Mouse (Mus musculus) thymus, adult 18-20 months (tissue): ENCODE data around the gene Tars.
A peak's percentile ranks its signal among the peaks of the same experiment; 100 is the strongest.

Source experiments
- DNase-seq, 2 experiments: peaks; one replicate each; pipeline ENCODE4 v3.0.0; 2022; ENCODE audit warnings: mixed read lengths in 2 of 2

Gene Tars

DNA sequence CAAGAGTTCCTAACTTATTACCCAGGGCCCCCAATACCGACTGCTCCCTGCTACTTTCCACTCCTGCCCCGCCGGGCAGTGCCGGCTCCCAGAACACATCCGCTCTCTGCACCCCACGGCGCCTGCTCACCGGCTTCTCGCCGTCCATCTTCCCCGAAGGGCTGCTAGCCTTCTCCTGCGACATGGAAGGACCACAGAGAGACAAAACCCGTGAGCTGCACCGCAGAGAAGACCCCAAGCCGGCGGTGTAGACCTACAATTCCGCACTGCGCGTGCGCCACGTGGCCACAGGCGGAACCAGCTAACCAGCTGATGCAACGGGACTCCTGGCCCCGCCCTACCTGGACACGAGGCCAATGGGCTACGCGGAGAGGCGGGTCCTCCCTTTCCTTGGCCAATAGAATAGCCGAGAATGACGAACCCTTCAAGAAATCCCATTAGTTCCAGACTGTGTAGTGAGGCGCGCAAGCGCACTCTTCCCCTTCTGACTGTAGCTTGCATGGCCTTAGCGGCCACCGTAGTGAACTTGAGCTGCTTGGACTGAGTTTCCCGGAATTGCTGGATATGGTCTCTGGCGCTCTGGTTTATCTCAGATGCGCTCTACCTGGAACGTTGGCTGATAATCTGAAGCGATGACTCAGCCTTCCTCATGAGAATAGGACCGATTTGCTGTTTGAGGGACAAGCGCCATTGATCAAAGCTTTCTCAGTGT lies at the start of gene Tars:
Tars (minus strand) TSS at position 310 of the 712 bp plus-strand sequence.
- DNase-seq = peak; percentile 93 to 96

DNA sequence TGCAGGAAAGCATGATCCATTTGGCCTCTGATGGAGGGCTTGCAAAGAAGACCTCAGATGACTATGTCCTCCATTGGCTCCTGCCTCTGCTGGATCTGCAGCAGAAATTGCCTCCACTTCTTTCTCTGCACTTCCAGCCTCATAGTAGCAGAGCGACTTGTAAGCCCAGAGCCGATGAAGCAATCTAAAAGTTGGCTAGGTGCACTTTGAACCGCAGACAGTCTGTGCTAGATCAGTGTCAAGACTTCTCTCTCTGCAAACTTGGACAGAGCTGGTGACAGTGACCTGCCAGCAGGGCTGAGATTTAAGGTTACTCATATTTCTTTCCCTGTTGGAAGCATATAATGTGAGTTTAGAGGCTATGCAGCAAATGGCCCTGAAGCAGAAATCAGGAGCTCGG lies 37.9 kb upstream of the Tars start:
- DNase-seq = no peak

DNA sequence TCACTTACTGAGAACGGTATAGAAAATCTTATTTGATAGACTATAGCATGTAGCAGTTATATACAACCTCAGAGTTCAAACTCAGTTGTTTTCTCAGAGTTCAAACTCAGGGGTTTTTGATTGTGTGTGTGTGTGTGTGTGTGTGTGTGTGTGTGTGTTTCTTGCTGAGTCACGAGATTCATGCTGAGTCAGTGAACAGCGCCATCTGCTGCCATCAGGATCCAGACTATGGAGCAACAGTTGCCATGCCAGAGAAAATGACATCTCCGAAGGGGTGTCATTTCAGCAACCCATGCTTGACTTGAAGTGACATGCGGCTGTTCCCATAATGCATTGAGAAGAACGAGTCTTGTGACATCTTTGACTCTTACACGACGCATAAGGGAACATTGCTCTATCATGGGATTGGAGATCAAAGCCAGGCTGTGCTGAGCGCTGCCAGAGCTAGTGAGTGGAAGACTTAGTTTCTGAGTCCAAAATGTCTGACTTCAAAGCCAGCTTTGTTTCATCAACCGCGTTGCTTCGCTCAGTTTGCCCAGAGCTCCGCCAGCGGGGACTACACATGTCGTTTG lies 37.3 kb upstream of the Tars start:
- DNase-seq = no peak

DNA sequence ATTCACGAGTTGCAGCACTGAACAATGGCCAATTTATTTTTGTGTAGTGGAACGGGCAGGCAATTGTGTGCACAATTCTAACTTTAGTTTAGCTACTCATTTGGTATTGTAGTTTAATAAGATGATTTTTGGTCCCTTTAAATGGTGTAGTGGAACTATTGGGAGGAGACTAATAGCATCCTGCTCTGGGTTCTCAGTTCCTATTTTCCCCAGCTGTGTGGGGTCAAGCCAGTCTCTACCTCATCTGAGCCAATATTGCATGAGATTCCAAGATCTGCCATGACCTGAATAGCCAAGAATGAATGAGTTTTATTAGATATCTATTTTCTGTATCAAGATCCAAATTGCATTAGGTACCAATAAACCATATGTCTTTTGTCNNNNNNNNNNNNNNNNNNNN lies 27.4 kb upstream of the Tars start:
- no peak for DNase-seq

DNA sequence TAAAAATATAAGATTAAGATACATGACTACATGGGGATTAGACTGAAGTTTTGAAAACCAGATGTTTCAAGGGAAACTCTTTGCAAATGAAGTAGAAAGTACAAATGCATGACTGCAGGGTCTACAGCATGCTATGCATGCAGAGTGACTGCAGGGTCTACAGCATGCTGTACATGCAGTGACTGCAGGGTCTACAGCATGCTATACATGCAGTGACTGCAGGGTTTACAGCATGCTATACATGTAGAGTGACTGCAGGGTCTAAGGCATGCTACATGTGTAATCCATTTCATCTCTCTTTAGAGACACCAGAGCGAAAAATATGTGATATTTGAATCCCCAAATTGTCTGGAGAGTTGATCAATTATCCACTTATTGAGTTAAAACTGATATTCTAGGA lies 14.0 kb upstream of the Tars start:
- no peak for DNase-seq

DNA sequence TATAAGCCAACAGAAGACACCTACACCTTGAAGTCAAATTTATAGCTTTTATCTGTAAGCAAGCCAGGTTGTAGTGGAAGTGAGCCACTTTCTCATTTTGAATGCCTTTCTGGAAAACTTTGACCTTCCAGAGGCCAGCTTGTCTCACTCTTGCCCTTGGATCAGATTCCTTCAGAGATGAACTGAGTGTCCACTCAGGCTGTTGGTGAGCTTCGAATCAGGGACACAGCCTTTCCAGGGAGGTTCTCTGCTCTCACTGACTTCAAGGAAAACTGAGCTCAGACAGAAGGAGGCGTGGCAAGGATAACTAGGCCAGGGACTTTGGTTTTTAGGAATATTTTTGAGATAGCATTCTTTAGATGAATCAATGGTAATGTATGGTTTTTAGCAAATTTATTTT lies 13.1 kb upstream of the Tars start:
- no peak for DNase-seq

DNA sequence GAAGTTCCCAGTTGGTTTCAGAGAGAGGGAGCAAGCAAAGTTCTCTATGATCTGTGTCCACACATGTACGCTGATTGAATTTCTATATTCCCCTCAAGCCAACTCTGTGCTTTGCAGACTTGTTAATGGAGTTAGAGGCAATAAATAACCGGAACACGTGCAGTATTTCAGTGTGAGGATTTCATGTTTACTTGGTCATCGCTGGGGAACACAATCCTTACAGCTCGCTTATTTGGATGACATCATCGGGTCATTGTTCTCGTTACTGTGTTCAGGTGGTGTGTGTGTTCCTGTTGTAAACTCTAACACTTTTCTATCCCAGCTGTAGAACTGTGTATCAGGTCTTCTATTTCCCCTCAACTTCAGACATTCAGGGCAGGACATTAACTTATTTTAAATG lies 12.4 kb upstream of the Tars start:
- DNase-seq = no peak

DNA sequence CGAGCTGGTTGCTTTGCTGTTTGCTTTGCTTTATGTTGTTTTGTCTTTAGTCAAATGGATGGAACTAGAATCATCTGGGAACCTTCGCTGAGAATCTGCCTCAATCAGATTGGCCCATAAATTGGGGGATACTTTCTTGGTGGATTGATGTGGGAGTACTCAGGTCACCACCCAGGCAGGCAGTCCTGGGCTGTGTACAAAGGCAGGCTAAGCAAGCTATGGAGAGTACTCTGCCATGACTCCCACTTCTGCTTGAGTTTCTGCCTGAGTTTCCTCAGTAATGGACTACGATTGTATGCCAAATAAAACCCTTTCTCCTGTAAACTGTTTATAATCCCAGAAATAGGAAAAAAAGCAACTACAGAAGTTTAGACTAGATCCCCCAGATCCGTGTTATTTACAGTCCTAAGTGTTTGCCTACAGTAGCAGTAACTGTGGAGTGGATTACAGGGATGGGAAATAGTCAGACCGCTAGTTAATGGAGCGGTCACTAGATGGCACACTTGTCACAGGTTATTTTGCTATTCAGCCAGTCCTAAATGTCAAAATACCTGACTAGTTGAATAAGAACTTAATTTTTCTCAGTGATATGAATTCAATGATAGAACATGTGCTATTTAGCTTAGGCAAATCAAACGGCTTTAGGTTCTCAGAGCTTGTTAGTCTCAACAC lies 8.8 kb upstream of the Tars start:
- DNase-seq = no peak

DNA sequence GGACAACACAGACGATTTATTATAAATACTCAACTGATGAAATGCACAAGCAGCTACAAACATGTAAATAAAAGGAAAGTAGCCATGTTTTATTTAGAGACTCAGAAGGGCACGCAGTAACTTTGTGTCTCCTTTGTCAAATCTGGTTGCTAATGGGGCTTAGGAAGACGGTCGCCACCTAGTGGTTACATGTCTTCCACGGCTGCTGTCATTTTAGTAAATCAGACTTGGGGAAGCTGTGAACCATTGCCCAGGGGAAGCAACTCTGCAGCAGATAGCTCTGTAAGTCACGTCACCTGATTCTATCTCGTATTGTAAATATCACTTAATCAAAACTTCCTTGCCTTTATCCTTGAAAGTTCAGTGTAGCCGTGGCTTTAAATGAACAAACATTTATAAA lies 7.9 kb upstream of the Tars start:
- DNase-seq = no peak

DNA sequence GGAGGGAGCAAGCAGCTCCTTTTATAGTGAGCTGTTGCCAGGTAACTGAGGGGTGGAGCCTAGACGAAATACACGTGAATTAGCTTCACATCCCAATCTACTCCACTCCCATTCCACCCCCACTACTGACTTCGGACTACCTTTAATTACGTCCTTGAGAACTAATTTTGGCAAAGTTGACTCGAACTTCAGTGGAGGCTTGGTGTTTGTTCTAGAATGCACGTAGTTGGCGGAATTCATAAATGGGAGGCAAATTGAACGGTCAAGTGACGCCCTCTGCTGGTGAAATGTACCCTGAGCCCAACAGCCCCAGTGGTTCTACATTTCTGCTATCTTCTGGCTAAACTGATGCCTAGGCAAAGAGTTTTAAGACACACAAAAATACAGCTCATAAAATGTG lies 7.3 kb upstream of the Tars start:
- DNase-seq = no peak

DNA sequence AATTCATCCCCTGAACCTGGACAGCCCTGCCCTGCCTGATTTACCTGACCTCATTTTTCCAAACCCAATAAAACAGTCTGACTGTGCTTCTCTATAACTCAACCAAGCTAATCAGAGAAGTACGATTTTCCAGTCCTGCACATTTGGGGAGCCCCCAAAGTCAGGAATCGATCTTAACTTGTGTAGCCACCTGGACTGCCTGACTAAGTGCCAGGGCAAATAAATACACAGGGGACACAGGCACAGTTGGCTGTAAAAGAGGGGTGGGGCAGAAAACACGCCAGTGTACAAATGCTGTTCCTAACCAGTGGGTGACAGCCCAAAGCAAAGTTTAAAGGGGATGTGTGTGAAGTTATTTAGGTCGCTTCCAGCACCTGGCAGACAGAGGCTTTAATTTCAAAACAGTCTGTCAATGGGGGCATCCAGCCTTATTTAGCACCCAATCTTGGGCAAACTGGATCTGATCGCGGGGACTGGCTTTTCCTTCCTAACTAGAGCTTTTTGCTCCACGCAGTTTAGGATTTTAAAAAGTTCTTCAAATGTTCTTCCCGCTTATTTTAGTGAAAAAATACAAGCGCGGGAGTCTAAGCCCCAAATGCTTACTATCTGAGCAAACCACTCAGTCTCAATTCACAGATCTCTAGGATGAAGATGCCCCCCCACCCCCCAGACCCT lies 652 bp downstream of the Tars start:
- no peak for DNase-seq

DNA sequence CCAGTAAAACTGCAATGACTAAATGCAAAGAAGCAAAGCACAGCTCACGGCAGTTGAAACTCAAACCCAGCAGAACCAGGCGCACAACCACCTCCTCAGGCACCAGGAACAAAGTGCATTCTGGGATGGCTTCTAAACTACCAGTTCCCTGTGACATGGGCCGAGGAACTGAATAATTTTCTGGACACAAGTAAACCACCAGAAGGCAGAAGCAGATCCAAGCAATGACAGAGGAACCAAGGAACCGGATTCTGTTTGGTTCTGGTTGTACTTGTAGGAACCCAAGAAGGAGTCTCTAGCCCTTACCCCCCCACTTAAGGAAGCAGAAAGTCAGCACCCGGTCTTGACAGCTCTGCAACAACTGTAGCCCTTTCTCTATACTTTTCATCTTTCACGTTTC lies 3.0 kb downstream of the Tars start:
- no peak for DNase-seq

DNA sequence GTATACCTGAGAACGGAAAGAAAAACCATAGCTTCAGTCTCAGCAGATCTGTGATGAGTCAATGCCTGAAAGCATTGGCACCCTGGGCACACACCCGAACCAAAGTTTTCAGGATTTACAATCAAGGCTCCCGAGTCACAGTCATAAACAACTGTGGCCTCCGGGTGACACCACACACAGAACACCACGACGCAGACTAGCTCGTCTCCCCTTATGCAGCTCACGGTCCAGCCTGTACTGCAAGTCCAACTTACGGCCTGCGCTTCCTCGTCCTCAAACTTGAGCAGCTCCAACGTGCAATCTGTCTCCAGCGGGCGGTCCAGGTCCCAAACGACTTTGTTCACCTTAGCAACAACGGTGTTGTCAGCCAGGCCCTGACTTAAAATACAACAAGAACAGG lies 6.6 kb downstream of the Tars start:
- no peak for DNase-seq

DNA sequence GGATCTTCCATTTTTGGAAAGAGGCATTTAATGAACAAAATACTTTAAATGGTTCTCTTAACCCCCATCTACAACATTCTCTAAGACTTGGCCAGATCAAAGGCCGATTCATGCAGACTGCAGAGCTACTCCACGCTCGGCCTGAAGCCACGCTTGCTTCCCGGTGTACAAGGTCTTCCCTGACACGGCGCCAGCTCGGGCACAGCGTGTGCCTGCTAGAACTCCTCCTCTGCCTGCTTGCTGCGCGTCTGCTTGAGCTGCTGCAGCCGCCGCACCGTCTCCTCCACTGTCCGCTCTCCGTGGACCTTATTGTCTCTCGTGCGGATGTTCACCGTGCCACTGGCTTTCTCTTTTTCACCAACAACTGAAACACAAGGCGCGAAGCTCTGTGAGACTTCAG lies 15.7 kb downstream of the Tars start:
- no peak for DNase-seq

DNA sequence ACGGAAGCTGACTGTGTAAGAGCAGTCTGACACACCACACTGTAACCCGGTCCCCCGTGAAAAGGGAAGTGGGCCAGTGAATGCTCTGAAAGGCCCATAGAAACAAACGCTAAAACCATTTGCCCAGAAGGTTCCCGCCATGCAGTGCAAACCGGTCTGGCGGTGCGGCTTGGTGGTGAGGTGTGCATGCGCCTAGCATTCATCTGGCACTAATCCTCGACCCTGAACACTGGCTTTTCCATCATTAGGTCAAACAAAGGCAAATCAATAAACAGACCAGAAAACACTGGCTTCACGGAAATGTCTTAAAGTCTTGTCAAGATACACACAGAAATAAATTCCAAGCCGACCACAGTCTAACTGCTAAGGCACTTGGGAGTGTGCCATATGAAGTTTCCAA lies 16.9 kb downstream of the Tars start:
- no peak for DNase-seq

DNA sequence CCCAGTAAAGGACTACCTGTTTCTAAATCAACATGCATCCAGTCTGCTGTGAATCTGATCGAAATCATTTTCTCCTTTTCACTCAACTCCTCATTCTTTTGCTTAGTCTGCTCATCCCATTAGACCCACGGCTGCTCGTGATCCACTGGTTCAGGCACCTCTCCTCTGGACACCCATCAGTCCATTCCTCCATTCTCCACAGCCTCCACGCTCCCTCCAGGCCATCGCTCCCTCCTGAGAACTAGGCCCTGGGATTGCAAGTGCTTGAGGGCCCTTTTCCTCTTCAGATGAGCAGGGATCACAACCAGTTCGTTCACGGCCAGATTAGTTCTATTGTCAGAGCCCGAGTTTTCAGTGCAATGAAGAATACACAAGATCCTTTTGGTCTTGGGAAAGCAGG lies 18.8 kb downstream of the Tars start:
- no peak for DNase-seq

DNA sequence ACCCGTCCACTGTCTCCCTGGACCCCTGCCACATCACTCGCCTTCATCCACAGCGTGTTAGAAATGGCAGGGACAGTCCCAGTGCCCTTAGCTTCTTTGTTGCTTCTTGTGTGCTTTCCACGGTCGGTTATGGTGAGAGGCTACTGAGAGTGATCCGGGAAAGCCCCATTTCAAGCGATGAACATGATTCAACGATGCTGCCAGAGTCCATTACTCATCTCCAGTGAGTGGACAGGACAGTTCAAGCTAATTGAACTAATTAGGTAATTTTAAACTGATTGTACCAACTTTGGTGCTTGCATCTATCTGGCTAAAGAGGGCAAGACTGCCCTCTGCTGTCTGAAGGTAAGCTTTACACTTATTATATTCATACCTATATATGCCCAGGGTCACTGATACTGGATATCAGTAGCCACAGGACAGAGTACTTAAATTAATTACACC lies 19.4 kb downstream of the Tars start:
- DNase-seq = no peak

DNA sequence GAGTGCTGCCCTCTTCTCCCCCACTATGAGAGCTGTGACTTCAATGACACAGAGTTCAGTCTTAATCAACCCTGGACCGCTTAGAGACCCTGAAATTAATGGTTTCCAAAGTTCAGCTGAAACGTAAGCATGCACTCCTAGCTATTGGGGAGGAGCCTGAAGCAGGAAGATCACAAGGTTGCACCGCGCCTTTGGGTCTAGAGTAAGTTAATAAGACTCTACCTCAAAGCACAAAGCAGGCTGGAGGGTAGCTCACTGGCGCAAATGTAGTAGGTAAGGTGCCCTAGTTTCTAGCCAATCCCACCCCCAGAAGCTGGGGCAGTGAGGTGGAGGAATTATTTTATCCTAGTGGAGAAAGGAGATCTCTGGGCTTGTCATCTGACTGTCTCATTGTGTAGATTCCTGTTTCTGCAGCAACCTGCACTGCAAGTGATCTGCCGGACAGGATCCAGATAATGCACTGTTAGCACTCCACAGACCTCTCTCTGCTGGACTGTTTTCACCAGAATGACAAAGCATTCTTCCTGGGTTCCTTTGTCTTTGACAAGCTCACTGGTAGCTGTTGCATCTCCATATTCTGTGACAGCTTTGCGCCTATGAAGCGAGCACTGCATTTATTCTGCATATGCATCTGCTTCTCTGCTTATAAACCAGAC lies 19.9 kb downstream of the Tars start:
- no peak for DNase-seq

DNA sequence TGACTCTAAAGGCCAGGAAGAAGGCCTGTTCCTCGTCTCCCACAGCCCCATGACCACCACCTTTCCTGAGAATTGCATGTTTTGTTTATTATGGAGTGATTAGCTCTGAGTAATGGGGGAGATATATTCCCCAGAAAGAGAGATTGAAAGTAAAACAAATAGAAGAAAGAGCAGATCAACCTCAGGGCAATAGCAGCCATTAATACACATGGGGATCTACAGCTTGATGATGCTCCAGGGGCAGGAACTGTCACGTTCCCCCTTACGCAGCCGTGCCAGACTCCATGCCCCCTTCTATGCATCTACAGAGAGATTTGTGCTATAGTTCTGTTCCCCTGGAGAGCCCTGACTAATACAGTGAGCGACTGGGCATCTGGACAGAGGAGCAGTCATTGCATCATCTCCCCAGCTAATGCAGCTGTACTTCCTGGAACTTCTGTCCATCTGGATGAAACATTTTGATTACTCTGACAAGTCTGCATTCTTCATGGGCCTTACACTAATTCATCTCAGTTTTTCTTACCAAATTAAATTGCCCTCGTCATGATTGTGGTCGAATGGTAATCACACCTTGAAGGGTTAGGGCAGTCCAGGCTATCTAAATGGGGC lies 28.9 kb downstream of the Tars start:
- no peak for DNase-seq

DNA sequence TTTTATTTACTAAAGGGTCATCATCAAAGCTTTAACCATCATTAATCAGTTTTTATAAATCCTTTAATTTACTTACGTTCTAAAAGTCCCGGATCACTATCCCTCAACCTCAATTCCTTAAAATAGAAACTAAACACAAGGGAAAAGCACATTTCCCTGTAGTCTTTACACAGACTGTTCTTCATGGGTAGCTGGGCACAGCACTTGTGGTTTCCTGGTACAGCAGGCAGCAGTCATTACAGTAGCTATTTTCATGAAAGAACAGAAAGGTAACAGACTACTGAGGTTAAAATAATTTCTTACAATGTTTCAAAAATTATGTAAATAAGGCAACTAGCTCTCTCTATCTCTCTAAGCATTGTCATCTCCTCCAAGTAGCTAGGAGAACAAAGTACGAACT lies 29.9 kb downstream of the Tars start:
- DNase-seq = no peak

DNA sequence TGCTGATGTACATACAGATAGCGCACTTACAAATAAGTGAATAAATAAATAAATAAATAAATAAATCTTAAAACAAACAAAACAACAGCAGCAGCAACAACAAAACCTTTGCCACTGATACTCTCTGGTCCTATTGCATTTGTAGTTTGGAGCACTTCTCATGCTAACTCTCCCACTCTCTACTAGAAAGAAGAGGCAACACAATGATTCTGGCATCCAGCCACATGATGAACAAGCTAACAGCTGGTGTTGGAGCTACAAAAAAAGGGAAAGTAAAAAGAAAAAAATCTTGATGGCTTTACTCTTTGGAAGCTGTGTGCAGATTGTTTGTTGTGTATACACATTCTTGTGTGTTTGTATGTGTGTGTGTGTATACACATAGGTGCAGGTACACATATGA lies 34.7 kb downstream of the Tars start:
- DNase-seq = no peak

DNA sequence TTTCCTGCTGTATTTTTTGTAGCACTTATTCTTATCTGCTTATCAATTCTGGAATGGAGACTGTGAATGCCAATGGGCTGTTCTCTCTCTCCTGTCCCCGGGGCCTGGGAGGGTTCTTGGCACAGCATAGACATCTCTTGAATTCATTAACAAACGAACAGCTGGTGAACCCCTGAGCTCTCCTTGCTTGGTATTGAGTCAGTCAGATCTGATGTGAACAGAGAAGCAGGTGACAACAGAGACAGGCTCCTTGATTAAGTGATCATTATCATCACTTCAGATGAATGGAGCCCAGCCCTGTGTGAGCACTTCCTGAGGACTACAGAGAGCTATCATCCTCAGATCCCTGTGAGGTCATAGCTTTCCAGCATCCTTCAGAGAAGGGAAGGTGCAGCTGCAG lies 35.4 kb downstream of the Tars start:
- DNase-seq = no peak

DNA sequence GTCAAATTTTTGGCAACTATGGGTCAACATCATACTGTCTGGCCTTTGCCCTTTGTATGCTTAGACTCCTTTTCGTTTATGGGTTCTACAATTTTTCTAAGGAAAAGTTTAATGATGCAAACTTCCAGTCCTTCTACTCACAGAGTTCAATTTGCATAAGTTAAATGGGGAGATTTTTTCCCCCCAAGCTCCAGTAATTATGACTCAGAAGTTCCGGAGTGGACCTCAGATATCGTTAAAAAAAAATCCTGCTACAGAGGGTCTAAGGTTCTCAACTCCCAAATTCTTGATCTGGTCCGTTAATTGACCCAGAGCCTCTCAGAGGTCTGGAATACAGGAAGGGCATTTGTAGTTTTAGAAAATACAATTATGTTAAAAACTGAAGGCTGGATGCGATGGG lies 37.6 kb downstream of the Tars start:
- DNase-seq = no peak
